Mouse (Mus musculus) kidney, adult 2 months (tissue): ENCODE data around the gene Rfwd3.

Experiments
- CTCF ChIP-seq: fragments of 200-500 bp; conservative IDR thresholded peaks from 2 replicates; pipeline ENCODE4 v1.5.1; 2011; ENCODE audit warnings: low read depth, mild to moderate bottlenecking, control low read depth, low read length, moderate library complexity, mixed read lengths; ENCODE audit not compliant: insufficient read depth, insufficient read length
- POLR2A ChIP-seq: fragments of 200-500 bp; IDR thresholded peaks from one replicate; pipeline ENCODE4 v1.6.1; 2011; ENCODE audit warnings: low read depth, low read length, control low read depth

GRCm38 (mm10) chr8:111299821-111300568, at the start of gene Rfwd3:
- peak; percentile 60 for TF ChIP-seq POLR2A
- no peak for TF ChIP-seq CTCF
